Mouse (Mus musculus): ENCODE results near the gene Trnp1.
A peak's percentile ranks its signal among the peaks of the same experiment; 100 is the strongest.

Trnp1 gene

DNA sequence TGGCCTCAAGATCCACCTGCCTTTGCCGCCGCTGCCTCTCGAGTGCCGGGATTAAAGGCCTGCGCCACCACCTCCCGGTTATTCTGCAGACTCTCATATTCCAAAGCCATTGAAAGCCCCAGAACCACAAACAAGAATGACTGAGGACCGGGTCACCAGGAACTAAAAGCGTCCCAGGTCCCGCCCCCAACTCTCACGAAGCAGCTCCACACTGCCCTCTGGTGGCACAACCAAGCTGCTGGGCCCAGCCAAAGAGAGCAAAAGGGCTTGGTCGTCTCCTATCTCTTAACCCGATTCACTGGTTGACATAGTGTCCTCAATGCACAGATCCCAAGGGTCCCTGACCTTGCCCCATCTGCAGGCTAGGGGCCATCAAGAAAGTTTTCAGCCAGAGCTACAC is 3.9 kb downstream of the Trnp1 start:
- peak; percentile 76 to 86 for DNase-seq (ENCODE audit: low spot score in 2 of 2)

GRCm38 (mm10) chr4:133493895-133494294 is 4.5 kb downstream of the Trnp1 start:
- DNase-seq (ENCODE audit: low spot score in 2 of 2), result no peak

DNA sequence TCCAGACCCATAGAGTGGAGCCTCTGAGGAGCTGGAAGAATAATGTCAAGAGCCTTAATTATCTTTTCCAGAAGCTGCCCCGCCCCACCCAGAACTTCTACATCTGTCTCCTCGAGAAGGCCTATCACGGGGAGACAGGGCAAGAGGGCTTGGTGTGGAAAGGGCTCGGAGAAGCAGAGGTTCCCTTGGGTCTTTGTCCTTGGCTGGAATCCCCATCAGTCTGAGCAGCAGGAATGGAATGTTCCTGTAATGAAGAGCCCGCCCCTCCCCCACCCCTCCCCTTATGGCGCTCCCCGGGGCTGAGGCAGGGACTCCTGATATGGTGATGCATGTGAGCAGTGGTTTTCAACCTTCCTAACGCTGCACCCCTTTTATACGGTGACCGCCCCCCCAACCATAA is 6.5 kb downstream of the Trnp1 start:
- DNase-seq (ENCODE audit: low spot score in 2 of 2), result no peak

DNA sequence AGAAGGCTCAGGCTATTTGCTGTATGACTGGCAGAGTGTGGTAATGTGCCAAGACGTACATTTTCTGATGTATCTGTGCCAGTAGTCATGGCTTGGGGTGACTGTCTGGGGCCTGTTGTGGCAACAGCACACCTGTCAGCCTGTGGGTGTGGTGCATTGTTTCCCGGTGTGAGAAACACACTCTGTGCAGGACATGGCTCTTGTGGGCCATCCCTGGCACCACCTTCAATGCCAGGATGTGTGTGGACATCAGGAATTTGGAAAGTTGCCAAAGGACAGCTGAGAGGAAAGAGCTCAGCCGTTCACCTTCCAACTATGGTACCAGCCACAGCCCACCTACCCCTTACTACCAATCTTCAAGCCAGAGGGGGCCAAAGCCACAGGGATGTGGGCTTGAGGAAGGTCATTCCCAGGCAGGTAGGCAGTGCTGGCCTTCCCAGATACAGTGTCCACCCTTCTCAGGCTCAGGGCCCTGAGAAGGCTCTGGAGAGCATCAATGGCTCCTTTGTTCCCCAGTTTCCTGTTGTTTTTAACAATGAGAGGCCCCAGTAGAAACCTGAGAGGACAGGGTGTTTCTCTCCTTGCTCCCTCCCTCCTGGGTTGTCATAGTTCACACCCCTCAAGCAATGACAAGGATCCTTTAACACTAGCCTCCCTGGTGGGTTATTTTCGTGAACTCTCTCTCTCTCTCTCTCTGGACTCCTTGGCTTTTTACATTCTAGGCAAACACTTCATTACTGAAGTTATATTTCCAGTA is 8.7 kb downstream of the Trnp1 start:
- no peak for DNase-seq (ENCODE audit: low spot score in 2 of 2)

- no peak for DNase-seq (ENCODE audit: low spot score in 2 of 2)
Measured at GRCm38 (mm10) chr4:133488619-133489392, 9.5 kb downstream of the Trnp1 start.

DNA sequence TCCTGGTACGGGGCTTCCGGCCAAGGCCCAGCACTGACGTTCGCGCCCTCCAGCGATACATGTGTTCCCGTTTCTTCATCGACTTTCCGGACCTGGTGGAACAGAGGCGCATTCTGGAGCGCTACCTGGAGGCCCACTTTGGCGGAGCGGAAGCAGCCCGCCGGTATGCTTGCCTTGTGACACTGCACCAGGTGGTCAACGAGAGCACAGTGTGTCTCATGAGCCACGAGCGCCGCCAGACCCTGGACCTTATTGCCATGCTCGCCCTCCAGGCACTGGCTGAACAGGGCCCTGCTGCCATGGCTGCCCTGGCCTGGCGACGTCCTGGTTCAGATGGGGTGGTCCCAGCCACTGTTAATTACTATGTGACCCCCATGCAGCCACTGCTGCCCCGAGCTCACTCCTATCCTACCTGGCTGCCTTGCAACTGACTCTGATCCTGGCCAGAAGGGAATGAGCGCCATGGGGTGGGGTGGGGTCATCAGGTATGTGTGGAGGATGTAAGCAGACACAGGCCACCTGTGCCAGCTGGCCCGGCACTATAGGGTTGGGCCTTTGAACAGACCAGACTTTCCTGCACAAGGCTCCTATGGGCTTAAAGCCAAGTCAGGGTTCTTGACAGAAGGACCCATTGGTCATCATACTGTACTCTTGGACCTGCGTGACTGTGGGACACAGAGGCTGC is 11.5 kb downstream of the Trnp1 start:
- DNase-seq (ENCODE audit: low spot score in 2 of 2), result no peak

DNA sequence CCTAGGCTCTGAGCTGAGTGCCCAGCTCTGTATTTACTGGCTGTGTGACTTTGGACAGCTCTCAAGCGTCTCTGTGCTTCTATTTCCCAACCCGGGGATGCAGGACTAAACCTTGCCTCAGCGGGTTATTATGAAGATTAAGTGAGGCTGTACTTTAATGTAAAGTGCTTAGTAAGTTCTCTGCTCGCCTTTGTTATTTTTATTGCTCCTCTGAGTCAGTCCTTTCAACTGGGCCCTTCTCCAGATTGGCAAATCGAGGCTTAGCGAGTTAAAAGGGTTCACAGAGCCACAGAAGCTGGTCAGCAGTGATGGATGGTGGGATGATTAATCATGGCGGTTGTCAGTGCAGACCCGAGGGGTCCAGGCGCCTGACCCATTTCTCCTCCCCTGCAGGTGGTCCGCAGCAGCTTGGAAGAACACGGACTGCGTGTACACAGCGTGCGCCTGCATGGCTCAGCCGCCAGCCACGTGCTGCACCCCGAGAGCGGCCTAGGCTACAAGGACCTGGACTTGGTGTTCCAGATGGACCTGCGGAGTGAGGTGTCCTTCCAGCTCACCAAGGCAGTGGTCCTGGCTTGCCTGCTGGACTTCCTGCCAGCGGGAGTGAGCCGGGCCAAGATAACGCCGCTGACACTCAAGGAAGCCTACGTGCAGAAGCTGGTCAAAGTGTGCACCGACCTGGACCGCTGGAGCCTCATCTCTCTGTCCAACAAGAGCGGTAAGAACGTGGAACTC is 12.5 kb downstream of the Trnp1 start:
- no peak for DNase-seq (ENCODE audit: low spot score in 2 of 2)

DNA sequence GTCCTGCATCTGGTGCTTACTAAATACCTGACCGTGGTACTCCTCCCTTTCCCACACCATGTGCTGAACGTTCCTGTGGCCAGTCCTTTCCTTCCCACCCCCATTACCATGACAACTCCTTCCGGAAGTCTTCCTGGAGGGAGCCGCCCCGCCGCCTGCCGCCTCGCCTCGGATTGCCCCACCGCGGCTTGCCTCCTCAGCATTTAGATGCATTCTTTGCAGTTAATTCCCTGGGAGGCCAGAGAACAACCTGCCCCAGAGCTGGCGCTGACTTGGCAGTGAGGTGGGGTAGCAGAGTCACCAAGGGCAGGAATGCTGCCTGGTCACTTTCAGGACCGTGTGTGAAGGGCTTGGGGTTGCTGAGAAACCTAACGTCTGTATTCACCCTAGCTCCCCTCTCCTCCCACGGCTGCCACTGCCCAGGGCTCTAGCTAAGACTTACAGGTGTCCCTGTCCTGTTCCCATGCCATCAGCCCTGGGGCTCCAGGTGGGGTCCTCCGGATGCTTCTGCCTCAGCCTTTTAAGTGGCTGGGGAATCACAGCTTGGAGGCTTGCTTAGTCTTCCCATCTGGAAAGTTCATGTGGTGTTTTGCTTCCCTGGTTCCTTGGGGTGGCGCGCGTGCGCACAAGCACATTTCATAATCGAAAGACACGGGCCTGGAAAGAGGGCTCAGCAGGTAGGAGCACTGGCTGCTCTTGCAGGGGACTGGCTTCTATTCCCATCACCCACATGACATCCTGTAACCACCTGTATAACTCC is 13.9 kb downstream of the Trnp1 start:
- no peak for DNase-seq (ENCODE audit: low spot score in 2 of 2)

DNA sequence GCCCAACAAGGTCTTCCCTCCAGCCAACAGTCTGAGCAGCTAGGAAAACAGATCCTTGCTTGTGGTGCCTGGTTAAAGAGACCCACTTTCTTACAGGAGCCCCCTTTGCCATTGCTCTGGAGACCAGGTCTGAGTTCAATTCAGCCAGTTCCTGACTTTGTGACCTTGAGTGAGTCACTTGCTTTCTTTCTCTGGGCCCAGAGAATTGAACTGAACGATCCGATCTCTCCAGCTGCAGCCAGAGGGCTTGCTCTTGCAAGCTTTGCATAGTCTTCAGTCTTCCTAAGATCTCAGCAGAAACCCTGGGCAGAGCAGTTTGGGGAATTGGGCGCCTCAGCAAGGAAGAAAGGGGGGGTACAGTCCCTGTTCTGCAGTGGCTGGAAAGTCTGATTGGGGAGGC is 15.9 kb downstream of the Trnp1 start:
- DNase-seq (ENCODE audit: low spot score in 2 of 2), result no peak

DNA sequence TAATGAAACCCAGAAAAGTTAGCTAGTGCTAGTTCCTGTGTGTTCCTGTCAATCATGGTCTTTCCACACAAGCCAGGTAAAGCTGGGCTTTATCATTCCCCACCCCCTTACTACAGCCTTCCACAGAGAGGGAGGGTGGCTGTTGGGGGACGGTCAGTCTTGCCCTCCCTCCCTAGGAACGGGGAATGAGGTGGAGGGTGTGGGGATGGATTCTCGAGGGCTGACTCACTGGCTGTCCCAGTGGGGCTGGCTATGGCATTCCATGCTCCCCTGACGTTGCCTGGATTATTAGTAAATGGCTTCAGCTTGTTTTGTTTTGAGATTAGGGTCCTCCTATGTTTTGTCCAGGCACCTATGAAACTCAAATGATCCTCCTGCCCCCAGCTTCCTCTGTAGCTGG is 16.9 kb downstream of the Trnp1 start:
- no peak for DNase-seq (ENCODE audit: low spot score in 2 of 2)

GRCm38 (mm10) chr4:133480754-133481153 is 17.6 kb downstream of the Trnp1 start:
- no peak for DNase-seq (ENCODE audit: low spot score in 2 of 2)

GRCm38 (mm10) chr4:133480185-133480537 is 18.2 kb downstream of the Trnp1 start:
- DNase-seq (ENCODE audit: low spot score in 2 of 2), result no peak

DNA sequence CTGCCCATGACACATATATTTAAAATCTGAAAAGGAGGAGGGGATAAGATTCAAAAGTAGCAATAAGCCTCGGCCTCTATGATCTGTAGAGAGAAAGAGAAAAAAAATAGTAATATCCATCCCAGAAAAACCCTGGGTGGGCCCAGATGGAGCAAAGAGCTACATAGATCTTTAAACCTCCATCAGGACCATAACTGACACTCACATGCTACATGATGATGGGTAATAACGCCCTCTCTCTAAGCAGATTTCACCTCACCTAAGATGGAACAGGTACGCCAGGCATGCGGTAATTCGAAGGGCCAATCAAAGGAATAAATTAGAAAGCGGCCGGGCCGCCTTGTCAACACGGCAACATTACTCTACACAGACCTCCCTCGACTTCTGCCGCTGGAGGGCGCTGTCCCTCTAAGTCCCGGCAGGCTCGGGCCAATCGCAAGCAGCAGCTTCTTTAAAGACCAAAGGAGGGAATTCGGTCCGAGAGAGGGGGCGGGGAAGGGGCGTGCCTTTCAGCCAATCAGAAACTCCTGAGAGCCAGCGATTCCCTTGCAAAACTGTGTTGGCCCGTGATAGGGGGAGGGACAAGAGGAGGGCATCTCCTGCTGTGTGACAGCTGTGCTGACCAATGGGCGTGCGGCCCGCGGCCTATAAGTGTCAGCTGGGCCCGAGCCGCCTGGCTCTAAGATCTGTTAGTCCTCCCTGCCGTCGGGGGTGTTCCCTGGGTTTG is 18.7 kb downstream of the Trnp1 start, which contains the start of gene Tent5b:
Gene Tent5b, plus strand, starts transcription at position 675 of the 727 bp plus-strand sequence.
- DNase-seq (ENCODE audit: low spot score in 2 of 2), result peak; percentile 98

- no peak for DNase-seq (ENCODE audit: low spot score in 2 of 2)
Measured at GRCm38 (mm10) chr4:133473833-133474232, 24.5 kb downstream of the Trnp1 start.

- DNase-seq (ENCODE audit: low spot score in 2 of 2), result no peak
Measured at GRCm38 (mm10) chr4:133471135-133471821, 27.1 kb downstream of the Trnp1 start.

- DNase-seq (ENCODE audit: low spot score in 2 of 2), result no peak
Measured at GRCm38 (mm10) chr4:133469122-133469521, 29.2 kb downstream of the Trnp1 start.

DNA sequence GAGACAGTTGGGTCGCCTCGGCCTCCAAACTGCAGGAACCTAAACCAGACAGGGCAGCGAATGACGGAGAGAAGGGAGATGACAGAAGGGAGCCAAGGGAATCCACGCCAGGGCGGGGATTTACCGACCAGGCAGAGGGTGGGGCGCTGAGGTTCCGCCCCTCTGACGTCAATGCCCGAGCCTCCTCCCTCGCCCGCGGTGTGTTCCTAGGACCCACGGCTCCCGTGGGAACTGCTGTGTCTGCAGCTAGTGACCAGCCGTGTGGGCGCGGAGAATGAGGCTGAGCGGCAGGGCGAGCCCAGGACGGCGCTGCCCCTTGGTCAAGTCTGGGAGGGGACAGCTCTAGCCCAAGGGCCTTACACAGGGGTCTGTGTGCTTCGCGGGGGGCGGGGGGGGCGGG is 30.3 kb downstream of the Trnp1 start:
- DNase-seq (ENCODE audit: low spot score in 2 of 2), result peak; percentile 80 to 81

GRCm38 (mm10) chr4:133463184-133463583 is 35.2 kb downstream of the Trnp1 start:
- DNase-seq (ENCODE audit: low spot score in 2 of 2), result no peak

GRCm38 (mm10) chr4:133461362-133461761 is 37.0 kb downstream of the Trnp1 start:
- no peak for DNase-seq (ENCODE audit: low spot score in 2 of 2)

GRCm38 (mm10) chr4:133460796-133461325 is 37.5 kb downstream of the Trnp1 start:
- DNase-seq (ENCODE audit: low spot score in 2 of 2), result no peak
